In genomic region chr5:64403077-64403981, GRCm38 (mm10) we compare ENCODE assay signal across 14 mouse cellular contexts.
"Had no signal": no experiment of that assay in that cellular context is flagged by ENCODE, and none has a peak within 500 bp of the region (broad histone marks: within the 10 kb centered on the region; RNA-seq: fewer than 3 reads in every experiment).

No protein-coding gene starts in this region.

- H3K36me3 ChIP-seq: kidney, embryonic 15.5 days; limb, embryonic 15.5 days; liver, embryonic 15.5 days; midbrain, embryonic 15.5 days; neural tube, embryonic 12.5 days had no signal

- H3K9ac ChIP-seq: kidney, embryonic 15.5 days; limb, embryonic 15.5 days; liver, embryonic 15.5 days; midbrain, embryonic 15.5 days; neural tube, embryonic 12.5 days had no signal

- ATAC-seq: lung, postnatal 0 days; midbrain, embryonic 15.5 days had no signal

- H3K4me2 ChIP-seq: kidney, embryonic 15.5 days; limb, embryonic 15.5 days; liver, embryonic 15.5 days; midbrain, embryonic 11.5 days; midbrain, embryonic 15.5 days; neural tube, embryonic 12.5 days had no signal

- H3K4me3 ChIP-seq: kidney, embryonic 15.5 days; left cerebral cortex, adult 2 months; limb, embryonic 15.5 days; liver, embryonic 15.5 days; megakaryocyte, embryonic 14.5 days; midbrain, embryonic 15.5 days; neural tube, embryonic 12.5 days had no signal

- DNase-seq: kidney, adult 2 months; kidney, postnatal 14 days; lung, postnatal 4 days; thymus, adult 2 months; thymus, postnatal 25 days had no signal

- H3K9me3 ChIP-seq: limb, embryonic 15.5 days; liver, embryonic 15.5 days; megakaryocyte, embryonic 14.5 days; midbrain, embryonic 15.5 days; neural tube, embryonic 12.5 days had no signal

- H3K27me3 ChIP-seq: kidney, embryonic 15.5 days; limb, embryonic 15.5 days; liver, embryonic 15.5 days; midbrain, embryonic 15.5 days; neural tube, embryonic 12.5 days had no signal

- H3K4me1 ChIP-seq: kidney, embryonic 15.5 days; limb, embryonic 15.5 days; megakaryocyte, embryonic 14.5 days; midbrain, embryonic 15.5 days; neural tube, embryonic 12.5 days had no signal

- H3K27ac ChIP-seq: kidney, embryonic 15.5 days; left cerebral cortex, adult 2 months; limb, embryonic 15.5 days; liver, embryonic 15.5 days; midbrain, embryonic 15.5 days; neural tube, embryonic 12.5 days had no signal
